Mouse (Mus musculus) yolk sac, embryonic 10.5 days (tissue): ENCODE data around the gene Prpmp5.
"Not testable (repeated sequence)": the region's sequence is repeated elsewhere in the genome, so short reads cannot be mapped to it uniquely, and the experiment has no call there.

Experiments used
- DNase-seq: peaks from one replicate; pipeline ENCODE4 v3.0.0-alpha.2; 2017; ENCODE audit warnings: low spot score

Gene Prpmp5

GRCm38 (mm10) chr6:132314657-132315056 lies at the start of gene Prpmp5:
Gene Prpmp5, minus strand, starts transcription at chr6:132314757.
- not testable (repeated sequence) for DNase-seq

- not testable (repeated sequence) for DNase-seq
These were observed 49.5 kb upstream of the Prpmp5 start, which contains the start of gene Gm8882 for GRCm38 (mm10) chr6:132364034-132364433. Gene Gm8882, minus strand, starts transcription at chr6:132364134.
